Mouse (Mus musculus): ENCODE results near the gene Zfp978.
"Not testable (repeated sequence)": the region's sequence is repeated elsewhere in the genome, so short reads cannot be mapped to it uniquely, and the experiment has no call there.

GRCm38 (mm10) chr4:147424404-147424803, 63.3 kb downstream of the Zfp978 start:
- not testable (repeated sequence) for TF ChIP-seq CTCF (IDR thresholded peaks at IDR 0.05; ENCODE audit: extremely low read depth, insufficient read length, insufficient replicate concordance, low read depth, low read length); POLR2A (IDR thresholded peaks at IDR 0.05; ENCODE audit: low read depth, low read length)

Measured in small intestine, adult 2 months (tissue).